In genomic region chr5:93133445-93134244, GRCm38 (mm10) we compare ENCODE assay signal across 8 mouse cellular contexts. TPM values are rescaled to one million over a fixed set of nuclear protein-coding genes. Genes with fewer than 3 reads are reported as not detected.
DNase-seq lines count a peak whose midpoint lies in the region; ATAC-seq and TF ChIP-seq lines count a peak whose summit lies in the region.

No protein-coding gene starts in this region.

- WGBS in heart, embryonic 10.5 days = 58% methylated on average over 10 of the region's 10 CpGs
- WGBS in thymus, adult 2 months = 25% methylated on average over 10 of the region's 10 CpGs
- WGBS in kidney, embryonic 16.5 days = 7% methylated on average over 10 of the region's 10 CpGs
- 5% methylated on average over 10 of the region's 10 CpGs for WGBS in neural tube, embryonic 13.5 days

- no peaks in the 10 kb centered on the region for H3K27me3 ChIP-seq in heart, embryonic 10.5 days (ENCODE audit: insufficient read depth, poor library complexity, severe bottlenecking)
- no peaks in the 10 kb centered on the region for H3K27me3 ChIP-seq in thymus, adult 2 months (ENCODE audit: control insufficient read depth, insufficient read depth, low read length)
- H3K27me3 ChIP-seq in kidney, embryonic 16.5 days (ENCODE audit: insufficient read depth, low read length) = no peaks in the 10 kb centered on the region
- H3K27me3 ChIP-seq in neural tube, embryonic 13.5 days = no peaks in the 10 kb centered on the region

- no peaks in the 10 kb centered on the region for H3K9me3 ChIP-seq in heart, embryonic 10.5 days
- peaks cover 5% of the 10 kb centered on the region; the same call in 1 of the 2 replicates for H3K9me3 ChIP-seq in kidney, embryonic 16.5 days (ENCODE audit: low read length)
- H3K9me3 ChIP-seq in neural tube, embryonic 13.5 days = no peaks in the 10 kb centered on the region

- no peak for TF ChIP-seq CTCF in thymus, adult 2 months (IDR thresholded peaks at IDR 0.05; ENCODE audit: borderline replicate concordance, control insufficient read depth, extremely low read depth, insufficient read depth, low read length, poor library complexity)

- H3K4me3 ChIP-seq in heart, embryonic 10.5 days = no peak overlapping the region
- H3K4me3 ChIP-seq in thymus, adult 2 months (ENCODE audit: control insufficient read depth, insufficient read depth, low read length) = no peak overlapping the region
- peak overlapping the region; percentile 5; the same call in 1 of the 2 replicates for H3K4me3 ChIP-seq in kidney, embryonic 16.5 days (ENCODE audit: low read length)
- H3K4me3 ChIP-seq in neural tube, embryonic 13.5 days = 0 out of 2 replicates have a peak overlapping the region, but pooled peaks have one; percentile 3

- H3K36me3 ChIP-seq in heart, embryonic 10.5 days = peaks cover 8% of the 10 kb centered on the region
- no peaks in the 10 kb centered on the region for H3K36me3 ChIP-seq in thymus, adult 2 months (ENCODE audit: control insufficient read depth, insufficient read depth, low read length)
- peaks cover 9% of the 10 kb centered on the region for H3K36me3 ChIP-seq in kidney, embryonic 16.5 days (ENCODE audit: insufficient read depth, low read length)
- no peaks in the 10 kb centered on the region for H3K36me3 ChIP-seq in neural tube, embryonic 13.5 days

- peak overlapping the region; percentile 32; the same call in 1 of the 2 replicates for H3K27ac ChIP-seq in heart, embryonic 10.5 days
- no peak overlapping the region for H3K27ac ChIP-seq in thymus, adult 2 months (ENCODE audit: control insufficient read depth, insufficient read depth, low read length)
- H3K27ac ChIP-seq in kidney, embryonic 16.5 days (ENCODE audit: low read length) = peak overlapping the region; percentile 90
- peak overlapping the region; percentile 68 for H3K27ac ChIP-seq in neural tube, embryonic 13.5 days (replicated peaks)

- TF ChIP-seq POLR2A in thymus, adult 2 months (IDR thresholded peaks at IDR 0.05; ENCODE audit: control insufficient read depth, extremely low read depth, insufficient read depth, low read length, poor library complexity) = no peak

- H3K4me2 ChIP-seq in kidney, embryonic 16.5 days (replicated peaks; ENCODE audit: low read depth, low read length) = peak overlapping the region; percentile 36
- H3K4me2 ChIP-seq in neural tube, embryonic 13.5 days = peak overlapping the region; percentile 43

- peaks cover 83% of the 10 kb centered on the region for H3K4me1 ChIP-seq in heart, embryonic 10.5 days
- H3K4me1 ChIP-seq in thymus, adult 2 months (replicated peaks; ENCODE audit: control insufficient read depth, insufficient read depth, low read length) = peaks cover 27% of the 10 kb centered on the region
- peaks cover 86% of the 10 kb centered on the region for H3K4me1 ChIP-seq in kidney, embryonic 16.5 days (ENCODE audit: insufficient read depth, low read length)
- peaks cover 85% of the 10 kb centered on the region for H3K4me1 ChIP-seq in neural tube, embryonic 13.5 days (replicated peaks)

- no peak for DNase-seq in heart, embryonic 10.5 days (ENCODE audit: low spot score)
- DNase-seq in heart, adult 9 months (ENCODE audit: low spot score in 2 of 2) = no peak
- peak; percentile 12 for DNase-seq in thymus, postnatal 0 days (ENCODE audit: low spot score)
- no peak for DNase-seq in thymus, adult 2 months
- DNase-seq in adrenal gland, postnatal 14 days = no peak

- H3K9ac ChIP-seq in kidney, embryonic 16.5 days (replicated peaks; ENCODE audit: low read length) = 0 out of 2 replicates have a peak overlapping the region, but pooled peaks have one; percentile 16
- no peak overlapping the region for H3K9ac ChIP-seq in neural tube, embryonic 13.5 days

- ATAC-seq in kidney, embryonic 16.5 days (ENCODE audit: low FRiP score, low TSS enrichment) = 0 out of 2 replicates have a peak, but pooled peaks have one; percentile 8
- peak; percentile 60 for ATAC-seq in neural tube, embryonic 13.5 days (ENCODE audit: low read depth)
- no peak for ATAC-seq in erythroid progenitor cell, adult 5-6 weeks (replicated peaks; ENCODE audit: low FRiP score, poor library complexity, severe bottlenecking)

RNA-seq across cellular contexts. Expression of gene Sept11, which starts 40.4 kb away (rescaled TPM):
- polyA plus RNA-seq in heart, embryonic 10.5 days (2016; fragmentation: Nextera tagmentation; extraction: Ambion mirVana) = 129 and 153 TPM in 2 replicates
- polyA plus RNA-seq in thymus, postnatal 0 days (2015; fragmentation: Nextera tagmentation; extraction: Ambion mirVana) = 59.9 and 61.0 TPM in 2 replicates
- polyA plus RNA-seq in thymus, adult 2 months (2012; rRNA removed) = 39.0 and 48.9 TPM in 2 replicates
- polyA plus RNA-seq in kidney, embryonic 16.5 days (2015; fragmentation: Nextera tagmentation; extraction: Ambion mirVana) = 216 and 232 TPM in 2 replicates
- 156 and 189 TPM in 2 replicates for polyA plus RNA-seq in neural tube, embryonic 13.5 days (2015; fragmentation: Nextera tagmentation; extraction: Ambion mirVana)
- 56.7 and 59.4 TPM in 2 replicates for total RNA-seq in adrenal gland, postnatal 14 days (2021)
- total RNA-seq in erythroid progenitor cell, adult 5-6 weeks (2015; ENCODE audit: low replicate concordance) = 14.7 and 22.3 TPM in 2 replicates
- total RNA-seq in erythroid progenitor cell, adult 5-6 weeks (2017; ENCODE audit: low replicate concordance) = 5.4 and 9.0 TPM in 2 replicates

Comparison
In these comparisons a context has a peak if more than half of its experiments do, and no peak if none do; other contexts are left out.
1. H3K4me3 ChIP-seq: peak in kidney, embryonic 16.5 days (single experiment) and neural tube, embryonic 13.5 days (single experiment); none in heart, embryonic 10.5 days (single experiment) and thymus, adult 2 months (single experiment).